Mouse (Mus musculus): Measurements from ENCODE around the gene Mars.

Mars gene

GRCm38 (mm10) chr10:127287271-127287935 is 24.2 kb downstream of the Mars start:
- no peak for DNase-seq (ENCODE audit: low read depth, low spot score)

- no peak for DNase-seq (ENCODE audit: low read depth, low spot score)
Measured at GRCm38 (mm10) chr10:127286730-127287129, 24.9 kb downstream of the Mars start.

- no peak for DNase-seq (ENCODE audit: low read depth, low spot score)
Measured at GRCm38 (mm10) chr10:127286194-127286593, 25.4 kb downstream of the Mars start.

GRCm38 (mm10) chr10:127285644-127286043 is 25.9 kb downstream of the Mars start:
- DNase-seq (ENCODE audit: low read depth, low spot score): no peak

DNA sequence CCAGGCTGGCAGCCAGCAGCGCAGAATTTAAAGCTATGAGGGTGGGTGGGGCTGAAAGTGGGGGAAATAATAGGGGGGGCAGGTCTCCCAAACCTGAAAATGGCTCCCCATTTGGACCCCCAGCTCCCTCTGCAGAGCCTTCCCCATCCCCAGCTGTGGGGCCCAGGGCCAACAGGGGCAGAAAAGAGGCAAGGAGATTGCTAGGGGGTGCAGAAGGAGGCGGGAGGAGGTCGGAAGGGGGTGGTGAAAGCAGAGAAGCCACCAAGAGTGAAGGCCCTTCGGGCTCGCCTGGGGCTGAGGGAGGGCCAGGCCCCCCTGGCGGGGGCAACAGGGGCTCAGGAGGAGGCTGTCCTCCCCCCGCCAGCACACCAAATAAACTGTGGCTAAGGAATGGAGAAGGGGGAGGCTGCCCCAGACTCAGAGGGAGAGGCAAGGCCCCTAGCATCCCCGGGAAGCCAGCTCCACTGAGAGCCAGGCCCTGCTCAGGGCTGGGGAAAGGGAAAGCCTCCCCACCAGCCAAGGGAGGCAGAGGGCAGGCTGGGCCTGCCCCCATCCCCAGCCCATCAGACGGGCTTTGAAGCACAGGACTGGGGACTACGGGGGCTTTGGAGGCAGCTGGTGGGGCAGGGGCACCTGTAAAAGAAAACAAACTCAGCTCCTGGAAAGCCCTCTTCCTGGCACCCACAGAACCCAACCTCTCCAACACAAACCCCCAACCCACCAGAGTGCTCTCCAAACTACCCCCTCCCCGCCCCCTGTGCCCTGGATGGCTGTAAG is 26.7 kb downstream of the Mars start:
- no peak for DNase-seq (ENCODE audit: low read depth, low spot score)

DNA sequence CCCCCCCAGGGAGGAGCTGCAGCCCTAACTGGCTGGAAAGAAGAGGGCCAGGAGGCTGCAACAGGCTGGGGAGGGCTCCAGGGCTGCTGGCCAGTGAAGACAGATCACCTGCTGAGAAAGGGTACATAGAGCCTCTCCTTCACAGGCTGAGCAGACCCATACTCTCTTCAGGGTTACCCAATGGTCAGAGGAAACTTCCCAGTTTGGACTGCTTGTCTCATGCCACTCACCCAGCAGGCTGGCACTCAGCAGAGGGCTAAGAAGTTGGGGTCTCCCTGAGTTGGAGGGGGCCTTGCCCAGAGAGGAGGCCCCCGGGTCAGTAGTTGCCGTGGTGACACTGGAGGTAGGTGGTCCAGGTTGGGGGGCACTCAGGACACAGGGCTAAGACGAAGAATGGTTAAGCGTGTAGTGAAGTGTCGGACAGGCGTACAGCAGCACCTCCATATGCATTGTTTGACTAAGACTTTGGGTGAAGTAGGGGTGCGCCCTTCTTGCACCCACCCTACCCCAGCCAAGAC is 27.4 kb downstream of the Mars start:
- DNase-seq (ENCODE audit: low read depth, low spot score): no peak

DNA sequence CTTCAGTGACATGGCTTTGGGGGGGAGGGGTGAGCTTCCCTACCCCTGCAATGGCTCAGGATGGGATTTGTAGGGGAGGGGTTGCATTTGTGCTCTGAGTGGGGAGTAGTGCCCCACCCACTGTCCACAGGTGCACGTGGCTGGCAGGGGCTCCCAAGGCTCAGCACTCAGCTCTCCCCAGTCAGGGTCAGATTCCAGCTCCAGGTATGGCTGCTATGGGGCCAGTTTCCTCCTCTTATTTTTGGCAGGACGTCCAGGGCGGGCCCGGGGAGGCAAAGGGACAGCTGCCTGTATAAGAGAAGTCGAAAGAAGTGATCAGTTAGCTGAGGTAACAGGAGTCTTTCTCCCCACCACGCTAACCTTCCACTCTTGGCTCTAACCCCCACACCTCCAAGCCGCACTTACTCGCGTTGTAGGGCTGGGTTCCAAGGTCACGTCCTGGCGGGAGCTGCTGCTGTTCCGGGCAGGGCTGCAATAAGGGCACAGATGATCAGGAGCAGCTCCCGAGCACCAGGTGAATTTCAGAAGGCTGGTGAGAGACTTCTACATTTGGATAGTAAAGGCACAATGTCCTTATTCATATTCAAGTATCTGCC is 28.9 kb downstream of the Mars start:
- DNase-seq (ENCODE audit: low read depth, low spot score): no peak

- no peak for DNase-seq (ENCODE audit: low read depth, low spot score)
Measured at GRCm38 (mm10) chr10:127281316-127281715, 30.3 kb downstream of the Mars start.

DNA sequence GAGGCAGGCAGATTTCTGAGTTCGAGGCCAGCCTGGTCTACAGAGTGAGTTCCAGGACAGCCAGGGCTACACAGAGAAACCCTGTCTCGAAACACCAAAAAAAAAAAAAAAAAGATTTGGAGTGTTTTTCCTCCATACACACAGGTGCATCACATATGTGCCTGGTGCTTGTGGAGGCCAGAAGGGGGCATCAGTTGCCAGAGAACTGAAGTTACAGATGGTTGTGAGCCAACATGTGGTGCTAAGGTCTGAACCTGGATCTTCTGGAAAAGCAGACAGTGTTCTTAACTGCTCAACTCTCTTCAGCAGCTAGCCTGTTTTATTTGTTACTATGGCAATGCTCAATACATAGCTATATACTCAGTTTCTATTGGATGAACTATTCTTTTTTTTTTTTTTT is 31.9 kb downstream of the Mars start:
- DNase-seq (ENCODE audit: low read depth, low spot score): no peak

DNA sequence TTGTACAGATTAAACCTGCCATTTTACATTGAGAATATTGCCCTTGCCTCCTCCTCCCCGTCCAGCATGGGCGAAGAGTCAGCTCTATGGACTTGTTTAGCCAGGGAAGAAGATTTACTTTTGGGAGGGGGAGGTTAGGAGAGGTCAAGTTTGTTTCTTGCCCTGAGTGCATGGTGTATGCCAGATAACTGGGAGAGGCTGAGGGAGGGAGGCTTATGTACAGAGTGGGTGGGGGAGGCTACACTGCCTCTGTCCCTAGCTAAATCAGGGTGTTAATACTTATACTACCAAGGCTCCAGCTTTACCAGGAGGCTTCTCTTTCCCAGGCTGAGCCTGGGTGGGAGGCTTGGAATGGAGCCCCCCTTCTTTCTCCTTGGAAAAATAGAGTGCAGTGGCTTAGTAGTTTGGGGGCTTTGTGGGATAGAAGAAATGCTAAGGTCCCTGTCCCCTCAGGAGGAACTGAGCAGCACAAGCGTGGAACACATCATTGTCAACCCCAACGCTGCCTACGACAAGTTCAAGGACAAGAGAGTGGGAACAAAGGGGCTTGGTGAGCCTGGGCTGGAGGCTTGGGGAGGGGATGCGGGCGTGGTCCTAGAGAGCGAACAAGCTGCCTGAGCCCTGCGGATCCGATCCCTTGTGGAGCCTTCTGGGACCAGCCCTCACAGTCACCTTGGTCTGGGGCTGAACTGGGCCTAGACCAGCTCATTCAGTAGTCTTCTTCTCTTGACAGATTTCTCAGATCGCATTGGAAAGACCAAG is 37.1 kb downstream of the Mars start:
- no peak for DNase-seq (ENCODE audit: low read depth, low spot score)

DNA sequence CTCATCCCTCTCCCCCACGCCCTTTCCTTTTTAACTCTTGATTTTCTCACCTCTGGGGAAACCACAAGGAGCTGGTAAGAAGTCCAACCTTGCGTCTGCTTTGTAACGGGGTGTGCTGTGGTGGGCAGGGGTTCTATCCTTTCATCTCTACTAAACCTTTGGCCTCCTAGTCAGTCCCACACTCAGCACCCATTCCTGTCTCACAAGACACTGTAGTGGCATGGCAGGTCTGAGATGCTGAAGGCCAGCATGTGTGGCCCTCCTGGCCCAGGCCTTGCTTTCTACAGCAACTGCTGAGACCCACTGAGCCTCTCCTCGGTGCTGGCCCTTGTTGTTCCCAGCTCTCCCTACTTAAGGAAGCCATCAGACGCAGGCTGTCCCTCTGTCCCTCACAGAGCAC is 39.2 kb downstream of the Mars start:
- no peak for DNase-seq (ENCODE audit: low read depth, low spot score)

DNA sequence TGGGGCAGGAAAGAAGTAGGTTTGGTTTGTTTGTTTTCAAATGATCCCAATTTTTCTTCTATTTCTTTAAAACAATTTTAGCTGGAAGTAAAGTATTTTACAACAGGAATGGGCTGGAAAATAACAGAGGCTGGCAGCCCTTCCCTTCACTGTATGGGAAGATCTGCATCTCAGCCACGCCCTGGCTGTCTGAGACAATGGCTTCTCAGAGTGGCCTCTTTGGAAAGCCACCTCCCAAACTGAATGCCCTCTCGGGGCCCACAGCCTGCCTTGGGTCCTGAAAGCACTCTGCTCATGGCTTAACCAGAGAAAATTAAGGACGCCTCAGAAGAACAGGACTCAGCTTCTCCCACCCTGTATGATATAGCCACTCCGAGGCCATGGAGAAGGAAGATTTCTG is 41.7 kb downstream of the Mars start:
- DNase-seq (ENCODE audit: low read depth, low spot score): no peak

- DNase-seq (ENCODE audit: low read depth, low spot score): no peak
Measured at GRCm38 (mm10) chr10:127269036-127269435, 42.5 kb downstream of the Mars start.

DNA sequence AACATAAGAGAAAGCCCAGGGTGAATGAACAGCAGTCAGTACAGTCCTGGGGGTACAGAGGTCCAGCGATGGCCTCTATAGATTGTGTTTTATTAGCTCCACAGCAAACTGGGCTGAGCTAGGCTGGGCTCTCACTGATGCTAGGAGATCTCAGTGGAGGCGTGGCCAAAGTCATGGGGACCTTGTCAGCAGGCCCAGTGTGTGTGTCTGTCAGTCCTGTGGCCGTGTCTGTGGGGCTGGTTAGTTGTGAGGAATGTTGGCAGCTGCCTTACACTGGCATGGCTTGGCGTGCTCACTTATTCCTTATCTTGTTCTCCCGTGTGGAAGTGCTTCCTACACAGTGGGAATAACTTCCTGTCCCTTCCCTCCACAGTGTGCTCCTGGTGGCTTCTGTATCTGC is 43.2 kb downstream of the Mars start:
- DNase-seq (ENCODE audit: low read depth, low spot score): no peak

DNA sequence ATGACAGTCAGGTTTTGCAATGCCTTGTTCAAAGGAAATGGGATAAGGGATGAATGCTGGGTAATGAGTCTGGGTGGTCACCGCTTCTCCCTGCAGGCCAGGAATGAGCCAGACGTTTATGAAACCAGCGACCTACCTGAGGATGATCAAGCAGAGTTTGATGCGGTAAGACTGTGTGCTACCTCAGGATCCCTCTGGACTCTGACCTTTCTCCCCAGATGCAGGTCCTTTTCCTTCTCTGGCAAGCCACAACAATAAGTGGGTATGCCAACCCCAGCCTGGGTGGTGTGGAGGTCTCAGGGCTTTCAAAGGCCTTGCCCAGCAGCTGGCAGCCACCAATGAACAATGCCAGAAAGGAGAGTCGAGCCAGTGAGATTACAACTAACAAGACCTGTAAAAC is 44.3 kb downstream of the Mars start:
- DNase-seq (ENCODE audit: low read depth, low spot score): no peak

- DNase-seq (ENCODE audit: low read depth, low spot score): peak; percentile 95
Measured at GRCm38 (mm10) chr10:127266112-127267091, 45.2 kb downstream of the Mars start, which contains the start of gene Dctn2. Dctn2 (plus strand) TSS chr10:127266368.

- DNase-seq (ENCODE audit: low read depth, low spot score): peak; percentile 55
Measured at GRCm38 (mm10) chr10:127265727-127266111, 45.9 kb downstream of the Mars start.

- no peak for DNase-seq (ENCODE audit: low read depth, low spot score)
Measured at GRCm38 (mm10) chr10:127264971-127265370, 46.6 kb downstream of the Mars start.

DNA sequence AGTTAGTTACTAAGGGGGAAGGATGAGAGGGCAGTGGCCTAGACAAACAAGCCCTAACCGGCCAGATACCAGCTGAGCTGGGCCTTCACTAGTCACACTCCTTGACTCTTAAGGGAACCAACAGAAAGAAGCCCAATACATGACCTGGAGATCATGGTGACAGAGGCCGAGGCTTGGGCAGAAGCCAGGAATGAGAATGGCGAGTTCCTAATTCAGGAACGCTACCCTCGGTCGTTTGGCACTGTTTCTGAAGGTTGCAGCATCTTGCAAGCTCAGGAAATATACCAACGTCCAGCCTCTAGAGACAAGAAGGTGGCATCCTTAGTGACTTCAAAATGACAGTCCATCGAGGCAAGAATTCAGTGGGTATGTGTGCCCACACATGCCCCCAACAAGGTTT is 47.2 kb downstream of the Mars start:
- DNase-seq (ENCODE audit: low read depth, low spot score): no peak

GRCm38 (mm10) chr10:127263631-127264030 is 48.0 kb downstream of the Mars start:
- DNase-seq (ENCODE audit: low read depth, low spot score): no peak
